Mouse (Mus musculus): ENCODE results near the gene Csgalnact2. TPM values are rescaled to one million over a fixed set of nuclear protein-coding genes. Genes with fewer than 3 reads are reported as not detected.

Gene Csgalnact2
- polyA plus RNA-seq, 1 experiment from 2014 or later, result 19.9 TPM

- H3K27ac ChIP-seq, result no peak overlapping the region
- no peak overlapping the region for H3K4me2 ChIP-seq
- H3K9me3 ChIP-seq, result no peaks in the 10 kb centered on the region
- no peaks in the 10 kb centered on the region for H3K4me1 ChIP-seq
- H3K36me3 ChIP-seq, result no peaks in the 10 kb centered on the region
- H3K4me3 ChIP-seq, result no peak overlapping the region
- ATAC-seq (ENCODE audit: insufficient number of reproducible peaks, low FRiP score, low TSS enrichment, low read depth), result no peak
- 88% methylated on average over 9 of the region's 9 CpGs for WGBS
- H3K9ac ChIP-seq, result no peak overlapping the region
- H3K27me3 ChIP-seq, result no peaks in the 10 kb centered on the region
Measured at GRCm38 (mm10) chr6:118167013-118167412, 28.1 kb upstream of the Csgalnact2 start.

- H3K4me3 ChIP-seq, result no peak overlapping the region
- no peak overlapping the region for H3K9ac ChIP-seq
- no peak for ATAC-seq (ENCODE audit: insufficient number of reproducible peaks, low FRiP score, low TSS enrichment, low read depth)
- H3K4me2 ChIP-seq, result no peak overlapping the region
- no peak overlapping the region for H3K27ac ChIP-seq
- no peaks in the 10 kb centered on the region for H3K27me3 ChIP-seq
- no peaks in the 10 kb centered on the region for H3K36me3 ChIP-seq
- no peaks in the 10 kb centered on the region for H3K9me3 ChIP-seq
- H3K4me1 ChIP-seq, result no peaks in the 10 kb centered on the region
- 89% methylated on average over 1 of the region's 1 CpGs for WGBS
Measured at GRCm38 (mm10) chr6:118165516-118165915, 26.6 kb upstream of the Csgalnact2 start.

GRCm38 (mm10) chr6:118164691-118165090 lies 25.8 kb upstream of the Csgalnact2 start:
- ATAC-seq (ENCODE audit: insufficient number of reproducible peaks, low FRiP score, low TSS enrichment, low read depth), result no peak
- Histone ChIP-seq H3K27me3 (no peaks in the 10 kb centered on the region), H3K36me3 (no peaks in the 10 kb centered on the region), H3K9me3 (no peaks in the 10 kb centered on the region), H3K9ac (no peak overlapping the region), H3K4me3 (no peak overlapping the region), H3K4me1 (no peaks in the 10 kb centered on the region), H3K4me2 (no peak overlapping the region), H3K27ac (no peak overlapping the region)
- WGBS, result 54% methylated on average over 8 of the region's 8 CpGs

GRCm38 (mm10) chr6:118163086-118163485 lies 24.1 kb upstream of the Csgalnact2 start:
- Histone ChIP-seq H3K4me1 (no peaks in the 10 kb centered on the region), H3K27ac (no peak overlapping the region), H3K9ac (no peak overlapping the region), H3K4me3 (no peak overlapping the region), H3K27me3 (no peaks in the 10 kb centered on the region), H3K9me3 (no peaks in the 10 kb centered on the region), H3K4me2 (no peak overlapping the region), H3K36me3 (no peaks in the 10 kb centered on the region)
- ATAC-seq (ENCODE audit: insufficient number of reproducible peaks, low FRiP score, low TSS enrichment, low read depth), result no peak
- WGBS, result 88% methylated on average over 2 of the region's 2 CpGs

- Histone ChIP-seq H3K9me3 (no peaks in the 10 kb centered on the region), H3K4me2 (no peak overlapping the region), H3K4me3 (no peak overlapping the region), H3K9ac (no peak overlapping the region), H3K4me1 (no peaks in the 10 kb centered on the region), H3K27me3 (no peaks in the 10 kb centered on the region), H3K36me3 (no peaks in the 10 kb centered on the region), H3K27ac (no peak overlapping the region)
- no peak for ATAC-seq (ENCODE audit: insufficient number of reproducible peaks, low FRiP score, low TSS enrichment, low read depth)
- WGBS, result 85% methylated on average over 12 of the region's 12 CpGs
Measured at GRCm38 (mm10) chr6:118162457-118163082, 23.6 kb upstream of the Csgalnact2 start.

- Histone ChIP-seq H3K9me3 (no peaks in the 10 kb centered on the region), H3K27me3 (no peaks in the 10 kb centered on the region), H3K4me2 (no peak overlapping the region), H3K4me1 (no peaks in the 10 kb centered on the region), H3K9ac (no peak overlapping the region), H3K36me3 (no peaks in the 10 kb centered on the region), H3K27ac (no peak overlapping the region), H3K4me3 (no peak overlapping the region)
- 82% methylated on average over 5 of the region's 5 CpGs for WGBS
- ATAC-seq (ENCODE audit: insufficient number of reproducible peaks, low FRiP score, low TSS enrichment, low read depth), result no peak
Measured at GRCm38 (mm10) chr6:118153091-118153490, 14.2 kb upstream of the Csgalnact2 start.

- Histone ChIP-seq H3K4me1 (no peaks in the 10 kb centered on the region), H3K4me2 (no peak overlapping the region), H3K9ac (no peak overlapping the region), H3K36me3 (no peaks in the 10 kb centered on the region), H3K4me3 (no peak overlapping the region), H3K27ac (no peak overlapping the region), H3K27me3 (no peaks in the 10 kb centered on the region), H3K9me3 (no peaks in the 10 kb centered on the region)
- no peak for ATAC-seq (ENCODE audit: insufficient number of reproducible peaks, low FRiP score, low TSS enrichment, low read depth)
- 72% methylated on average over 8 of the region's 8 CpGs for WGBS
Measured at GRCm38 (mm10) chr6:118150988-118151387, 12.0 kb upstream of the Csgalnact2 start.

- Histone ChIP-seq H3K4me3 (no peak overlapping the region), H3K4me1 (no peaks in the 10 kb centered on the region), H3K9me3 (no peaks in the 10 kb centered on the region), H3K36me3 (no peaks in the 10 kb centered on the region), H3K4me2 (no peak overlapping the region), H3K27me3 (no peaks in the 10 kb centered on the region), H3K9ac (no peak overlapping the region), H3K27ac (no peak overlapping the region)
- ATAC-seq (ENCODE audit: insufficient number of reproducible peaks, low FRiP score, low TSS enrichment, low read depth), result no peak
- WGBS, result 82% methylated on average over 2 of the region's 2 CpGs
Measured at GRCm38 (mm10) chr6:118150538-118150937, 11.6 kb upstream of the Csgalnact2 start.

- Histone ChIP-seq H3K9me3 (no peaks in the 10 kb centered on the region), H3K27ac (no peak overlapping the region), H3K36me3 (no peaks in the 10 kb centered on the region), H3K27me3 (no peaks in the 10 kb centered on the region), H3K4me1 (no peaks in the 10 kb centered on the region), H3K4me2 (no peak overlapping the region), H3K9ac (no peak overlapping the region), H3K4me3 (no peak overlapping the region)
- WGBS, result 85% methylated on average over 4 of the region's 4 CpGs
- ATAC-seq (ENCODE audit: insufficient number of reproducible peaks, low FRiP score, low TSS enrichment, low read depth), result no peak
Measured at GRCm38 (mm10) chr6:118150128-118150527, 11.2 kb upstream of the Csgalnact2 start.

- H3K4me3 ChIP-seq, result no peak overlapping the region
- H3K4me2 ChIP-seq, result no peak overlapping the region
- H3K9ac ChIP-seq, result no peak overlapping the region
- WGBS, result 78% methylated on average over 6 of the region's 6 CpGs
- H3K27ac ChIP-seq, result no peak overlapping the region
- H3K27me3 ChIP-seq, result no peaks in the 10 kb centered on the region
- no peaks in the 10 kb centered on the region for H3K9me3 ChIP-seq
- H3K4me1 ChIP-seq, result no peaks in the 10 kb centered on the region
- no peaks in the 10 kb centered on the region for H3K36me3 ChIP-seq
- ATAC-seq (ENCODE audit: insufficient number of reproducible peaks, low FRiP score, low TSS enrichment, low read depth), result no peak
Measured at GRCm38 (mm10) chr6:118140961-118141360, 2.0 kb upstream of the Csgalnact2 start.

- H3K36me3 ChIP-seq, result no peaks in the 10 kb centered on the region
- ATAC-seq (ENCODE audit: insufficient number of reproducible peaks, low FRiP score, low TSS enrichment, low read depth), result no peak
Measured at GRCm38 (mm10) chr6:118137148-118137547, 1.8 kb downstream of the Csgalnact2 start.

GRCm38 (mm10) chr6:118134461-118134860 lies 4.5 kb downstream of the Csgalnact2 start:
- no peak for ATAC-seq (ENCODE audit: insufficient number of reproducible peaks, low FRiP score, low TSS enrichment, low read depth)
- H3K36me3 ChIP-seq, result no peaks in the 10 kb centered on the region
- H3K9me3 ChIP-seq, result no peaks in the 10 kb centered on the region
- WGBS, result 36% methylated on average over 1 of the region's 1 CpGs
- H3K4me1 ChIP-seq, result no peaks in the 10 kb centered on the region
- no peak overlapping the region for H3K9ac ChIP-seq
- H3K4me3 ChIP-seq, result no peak overlapping the region
- no peak overlapping the region for H3K27ac ChIP-seq
- H3K4me2 ChIP-seq, result no peak overlapping the region
- no peaks in the 10 kb centered on the region for H3K27me3 ChIP-seq

More at GRCm38 (mm10) chr6:118137148-118137547, 1.8 kb downstream of the Csgalnact2 start:
- H3K4me3 ChIP-seq, result no peak overlapping the region
- no peaks in the 10 kb centered on the region for H3K9me3 ChIP-seq
- H3K9ac ChIP-seq, result no peak overlapping the region
- 87% methylated on average over 2 of the region's 2 CpGs for WGBS
- H3K4me2 ChIP-seq, result no peak overlapping the region
- H3K27ac ChIP-seq, result no peak overlapping the region
- no peaks in the 10 kb centered on the region for H3K27me3 ChIP-seq
- H3K4me1 ChIP-seq, result no peaks in the 10 kb centered on the region

- 46% methylated on average over 2 of the region's 2 CpGs for WGBS
- no peaks in the 10 kb centered on the region for H3K4me1 ChIP-seq
- H3K9ac ChIP-seq, result no peak overlapping the region
- H3K27me3 ChIP-seq, result no peaks in the 10 kb centered on the region
- no peaks in the 10 kb centered on the region for H3K9me3 ChIP-seq
- ATAC-seq (ENCODE audit: insufficient number of reproducible peaks, low FRiP score, low TSS enrichment, low read depth), result no peak
- H3K4me2 ChIP-seq, result no peak overlapping the region
- H3K36me3 ChIP-seq, result 0 out of 2 replicates have a peak, but pooled peaks cover 2% of the 10 kb centered on the region
- no peak overlapping the region for H3K4me3 ChIP-seq
- no peak overlapping the region for H3K27ac ChIP-seq
Measured at GRCm38 (mm10) chr6:118130022-118130421, 8.9 kb downstream of the Csgalnact2 start.
